Mouse (Mus musculus): Measurements from ENCODE around the gene Rab3d. TPM values are rescaled to one million over a fixed set of nuclear protein-coding genes. Genes with fewer than 3 reads are reported as not detected.

Rab3d gene
- polyA plus RNA-seq (2014; fragmentation: Nextera tagmentation; extraction: Ambion mirVana), result 7.8 and 9.0 TPM in 2 replicates

- Histone ChIP-seq H3K36me3 (ENCODE audit: control insufficient read depth, insufficient read depth, low read length) (0 out of 2 replicates have a peak, but pooled peaks cover 4% of the 10 kb centered on the region), H3K4me3 (ENCODE audit: control insufficient read depth in 1 of 2, insufficient read depth in 1 of 2, low read depth in 1 of 2, low read length in 2 of 2) (peak within 1 kb of the TSS; percentile 62 to 69), H3K9me3 (ENCODE audit: control insufficient read depth, low read length) (no peaks in the 10 kb centered on the region), H3K27me3 (ENCODE audit: control insufficient read depth, insufficient read depth, low read length) (no peaks in the 10 kb centered on the region), H3K4me1 (ENCODE audit: control insufficient read depth in 2 of 2, insufficient read depth in 2 of 2, low read length in 2 of 2) (peaks cover 0 to 5% of the 10 kb centered on the region in 2 experiments; a peak in 2 of 4 replicates), H3K4me2 (ENCODE audit: low read length) (peak within 1 kb of the TSS; percentile 99), H3K27ac (replicated peaks in 1 of 2; ENCODE audit: control insufficient read depth in 1 of 2, insufficient read depth in 1 of 2, low read depth in 2 of 2, low read length in 2 of 2) (peak within 1 kb of the TSS in 1 of 2 experiments; percentile 50; a peak in 2 of 4 replicates), H3K9ac (ENCODE audit: low read length) (peak within 1 kb of the TSS; percentile 75)
- ATAC-seq (ENCODE audit: insufficient number of reproducible peaks, insufficient read depth, low FRiP score, low read depth), result peak; percentile 92
- WGBS, result under 1% methylated on average over 33 of the region's 36 CpGs
Measured at GRCm38 (mm10) chr9:21918035-21918592, at the start of gene Rab3d. Gene Rab3d (minus strand): TSS chr9:21918192.

DNA sequence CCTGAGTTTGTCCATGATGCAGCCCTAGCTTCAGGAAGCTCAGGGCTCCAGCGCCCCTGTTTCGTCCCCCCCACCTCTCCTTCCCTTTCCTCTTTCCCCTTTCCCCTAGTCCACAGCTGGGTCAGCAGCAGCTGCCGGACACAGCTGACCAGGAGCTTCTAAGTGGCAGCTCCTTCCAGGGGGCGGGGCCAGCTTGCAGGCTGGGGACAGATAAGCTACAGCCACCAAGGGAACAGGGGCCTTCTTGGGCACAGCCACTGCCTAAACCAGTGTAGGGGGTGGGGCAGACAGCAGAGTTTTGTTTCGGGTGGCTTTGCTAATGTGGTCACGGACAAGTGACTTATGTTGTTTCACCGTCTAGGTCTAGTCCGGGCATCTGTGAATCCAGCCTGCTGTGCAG is 45.4 kb upstream of the Rab3d start, which contains the start of gene Epor:
Gene Epor, minus strand, starts transcription at position 90 of the 400 bp plus-strand sequence.
- Histone ChIP-seq H3K9me3 (ENCODE audit: control insufficient read depth, low read length) (no peaks in the 10 kb centered on the region), H3K27me3 (ENCODE audit: control insufficient read depth, insufficient read depth, low read length) (peaks cover 19% of the 10 kb centered on the region), H3K9ac (ENCODE audit: low read length) (peak within 1 kb of the TSS; percentile 67), H3K4me1 (ENCODE audit: control insufficient read depth in 2 of 2, insufficient read depth in 2 of 2, low read length in 2 of 2) (peaks cover 19 to 35% of the 10 kb centered on the region in 2 experiments), H3K27ac (replicated peaks in 1 of 2; ENCODE audit: control insufficient read depth in 1 of 2, insufficient read depth in 1 of 2, low read depth in 2 of 2, low read length in 2 of 2) (peak within 1 kb of the TSS in 1 of 2 experiments; percentile 37; a peak in 2 of 4 replicates), H3K4me2 (ENCODE audit: low read length) (peak within 1 kb of the TSS; percentile 77), H3K4me3 (ENCODE audit: control insufficient read depth in 1 of 2, insufficient read depth in 1 of 2, low read depth in 1 of 2, low read length in 2 of 2) (peak within 1 kb of the TSS; percentile 31 to 46), H3K36me3 (ENCODE audit: control insufficient read depth, insufficient read depth, low read length) (0 out of 2 replicates have a peak, but pooled peaks cover 1% of the 10 kb centered on the region)
- 4% methylated on average over 8 of the region's 8 CpGs for whole genome bisulfite sequencing
- peak; percentile 66 for ATAC-seq (ENCODE audit: insufficient number of reproducible peaks, insufficient read depth, low FRiP score, low read depth)

DNA sequence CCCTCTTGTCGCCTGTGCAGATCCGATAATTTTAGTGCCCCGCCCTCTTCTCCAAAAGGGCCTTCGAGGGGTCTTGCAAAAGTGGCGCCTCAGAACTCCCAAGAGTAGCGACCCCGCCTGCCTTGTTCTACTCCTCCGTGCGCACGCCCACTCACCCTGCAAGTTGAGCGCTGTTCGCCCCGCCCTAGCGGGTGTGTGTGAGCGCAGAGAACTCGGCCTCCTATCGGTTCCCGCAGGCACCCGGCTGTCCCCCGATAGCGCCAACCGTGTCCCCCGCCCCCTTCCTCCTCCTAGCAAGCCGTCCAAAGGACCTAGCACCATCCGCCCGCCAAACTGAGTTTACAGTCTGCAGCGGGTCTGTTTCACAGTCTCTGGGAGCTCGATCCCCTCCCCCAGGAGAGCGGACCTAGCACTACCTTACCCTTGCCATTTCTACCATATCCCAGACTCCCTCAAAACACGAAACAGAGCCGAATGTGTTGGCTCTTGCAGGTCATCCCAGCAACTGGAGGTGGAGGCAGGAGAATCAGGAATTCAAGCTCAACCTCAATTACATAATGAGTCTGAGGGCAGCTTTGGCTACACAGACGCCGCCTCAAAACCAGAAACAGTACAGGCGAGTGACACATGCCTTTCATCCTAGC is 44.5 kb upstream of the Rab3d start:
- peaks cover 20 to 36% of the 10 kb centered on the region in 2 experiments for H3K4me1 ChIP-seq (ENCODE audit: control insufficient read depth in 2 of 2, insufficient read depth in 2 of 2, low read length in 2 of 2)
- 2% methylated on average over 34 of the region's 34 CpGs for WGBS
- H3K4me3 ChIP-seq (ENCODE audit: control insufficient read depth in 1 of 2, insufficient read depth in 1 of 2, low read depth in 1 of 2, low read length in 2 of 2), result peak overlapping the region; percentile 31 to 46
- ATAC-seq (ENCODE audit: insufficient number of reproducible peaks, insufficient read depth, low FRiP score, low read depth), result peak; percentile 67; the same call in 1 of the 2 replicates
- H3K27me3 ChIP-seq (ENCODE audit: control insufficient read depth, insufficient read depth, low read length), result peaks cover 19% of the 10 kb centered on the region
- peak overlapping the region; percentile 67 for H3K9ac ChIP-seq (ENCODE audit: low read length)
- peak overlapping the region; percentile 77 for H3K4me2 ChIP-seq (ENCODE audit: low read length)
- peak overlapping the region in 1 of 2 experiments; percentile 37; a peak in 1 of 4 replicates for H3K27ac ChIP-seq (replicated peaks in 1 of 2; ENCODE audit: control insufficient read depth in 1 of 2, insufficient read depth in 1 of 2, low read depth in 2 of 2, low read length in 2 of 2)
- H3K36me3 ChIP-seq (ENCODE audit: control insufficient read depth, insufficient read depth, low read length), result 0 out of 2 replicates have a peak, but pooled peaks cover 4% of the 10 kb centered on the region
- H3K9me3 ChIP-seq (ENCODE audit: control insufficient read depth, low read length), result no peaks in the 10 kb centered on the region

DNA sequence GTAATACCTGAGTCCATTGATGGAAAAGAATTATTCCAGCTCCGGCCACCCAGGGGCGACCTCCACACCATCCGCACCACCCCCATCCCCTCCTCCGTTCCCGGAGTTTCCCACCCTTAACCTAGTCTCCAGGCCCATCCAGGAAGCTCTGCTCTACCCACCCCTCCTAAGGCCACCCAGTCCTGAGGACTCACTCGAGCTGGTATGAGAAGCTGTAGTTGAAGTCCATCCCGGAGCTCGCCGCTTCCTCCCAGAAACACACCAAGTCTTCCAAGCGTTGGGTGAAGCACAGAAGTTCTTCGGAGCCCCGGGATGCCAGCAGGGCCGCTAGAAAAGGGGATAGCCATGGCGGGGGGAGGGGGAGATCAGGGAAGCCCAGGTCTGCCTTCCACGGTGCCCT is 44.0 kb upstream of the Rab3d start:
- H3K4me3 ChIP-seq (ENCODE audit: control insufficient read depth in 1 of 2, insufficient read depth in 1 of 2, low read depth in 1 of 2, low read length in 2 of 2), result peak overlapping the region; percentile 31 to 46
- ATAC-seq (ENCODE audit: insufficient number of reproducible peaks, insufficient read depth, low FRiP score, low read depth), result no peak
- peaks cover 20 to 36% of the 10 kb centered on the region in 2 experiments for H3K4me1 ChIP-seq (ENCODE audit: control insufficient read depth in 2 of 2, insufficient read depth in 2 of 2, low read length in 2 of 2)
- no peak overlapping the region for H3K27ac ChIP-seq (replicated peaks in 1 of 2; ENCODE audit: control insufficient read depth in 1 of 2, insufficient read depth in 1 of 2, low read depth in 2 of 2, low read length in 2 of 2)
- peak overlapping the region; percentile 77 for H3K4me2 ChIP-seq (ENCODE audit: low read length)
- 2% methylated on average over 15 of the region's 15 CpGs for WGBS
- H3K36me3 ChIP-seq (ENCODE audit: control insufficient read depth, insufficient read depth, low read length), result 0 out of 2 replicates have a peak, but pooled peaks cover 9% of the 10 kb centered on the region
- no peaks in the 10 kb centered on the region for H3K9me3 ChIP-seq (ENCODE audit: control insufficient read depth, low read length)
- peak overlapping the region; percentile 67 for H3K9ac ChIP-seq (ENCODE audit: low read length)
- H3K27me3 ChIP-seq (ENCODE audit: control insufficient read depth, insufficient read depth, low read length), result peaks cover 19% of the 10 kb centered on the region

DNA sequence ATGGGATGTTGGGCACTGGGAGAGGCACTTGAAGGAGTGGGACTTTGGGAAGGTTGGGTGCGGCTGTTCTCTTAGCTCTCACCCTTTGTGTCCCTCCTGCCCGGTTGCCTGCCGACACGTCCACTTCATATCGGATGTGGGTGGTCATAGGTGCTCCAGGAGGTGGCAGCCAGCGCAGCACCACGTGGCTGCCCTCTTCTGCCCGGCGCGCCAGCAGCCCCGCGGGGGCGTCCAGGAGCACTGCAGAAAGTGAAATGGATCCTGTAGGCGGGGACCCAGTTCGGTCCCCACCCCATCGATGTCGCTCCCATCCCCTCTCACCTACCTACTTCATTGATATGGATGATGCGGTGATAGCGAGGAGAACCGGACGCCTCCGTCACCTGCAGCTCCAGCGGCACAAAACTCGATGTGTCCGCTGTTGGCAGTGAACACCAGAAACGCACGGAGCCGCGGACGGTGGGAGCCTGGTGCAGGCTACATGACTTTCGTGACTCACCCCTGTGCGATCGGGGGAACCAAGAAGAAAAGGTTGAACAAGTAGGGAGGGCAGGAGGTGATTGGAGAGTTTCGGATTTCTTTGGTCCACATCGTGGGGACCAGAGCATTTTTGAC is 43.5 kb upstream of the Rab3d start:
- H3K27ac ChIP-seq (replicated peaks in 1 of 2; ENCODE audit: control insufficient read depth in 1 of 2, insufficient read depth in 1 of 2, low read depth in 2 of 2, low read length in 2 of 2), result no peak overlapping the region
- WGBS, result 2% methylated on average over 35 of the region's 35 CpGs
- H3K9ac ChIP-seq (ENCODE audit: low read length), result peak overlapping the region; percentile 67; the same call in 1 of the 2 replicates
- no peak for ATAC-seq (ENCODE audit: insufficient number of reproducible peaks, insufficient read depth, low FRiP score, low read depth)
- no peaks in the 10 kb centered on the region for H3K9me3 ChIP-seq (ENCODE audit: control insufficient read depth, low read length)
- H3K4me2 ChIP-seq (ENCODE audit: low read length), result peak overlapping the region; percentile 77
- H3K36me3 ChIP-seq (ENCODE audit: control insufficient read depth, insufficient read depth, low read length), result 0 out of 2 replicates have a peak, but pooled peaks cover 9% of the 10 kb centered on the region
- H3K4me3 ChIP-seq (ENCODE audit: control insufficient read depth in 1 of 2, insufficient read depth in 1 of 2, low read depth in 1 of 2, low read length in 2 of 2), result peak overlapping the region; percentile 31 to 46
- peaks cover 20 to 39% of the 10 kb centered on the region in 2 experiments for H3K4me1 ChIP-seq (ENCODE audit: control insufficient read depth in 2 of 2, insufficient read depth in 2 of 2, low read length in 2 of 2)
- peaks cover 19% of the 10 kb centered on the region for H3K27me3 ChIP-seq (ENCODE audit: control insufficient read depth, insufficient read depth, low read length)

GRCm38 (mm10) chr9:21960558-21961208 is 42.7 kb upstream of the Rab3d start:
- 0 out of 2 replicates have a peak, but pooled peaks cover 9% of the 10 kb centered on the region for H3K36me3 ChIP-seq (ENCODE audit: control insufficient read depth, insufficient read depth, low read length)
- H3K9ac ChIP-seq (ENCODE audit: low read length), result no peak overlapping the region
- 13% methylated on average over 26 of the region's 26 CpGs for WGBS
- H3K27me3 ChIP-seq (ENCODE audit: control insufficient read depth, insufficient read depth, low read length), result peaks cover 19% of the 10 kb centered on the region
- no peaks in the 10 kb centered on the region for H3K9me3 ChIP-seq (ENCODE audit: control insufficient read depth, low read length)
- no peak overlapping the region; a peak in 1 of 4 replicates for H3K4me3 ChIP-seq (ENCODE audit: control insufficient read depth in 1 of 2, insufficient read depth in 1 of 2, low read depth in 1 of 2, low read length in 2 of 2)
- no peak for ATAC-seq (ENCODE audit: insufficient number of reproducible peaks, insufficient read depth, low FRiP score, low read depth)
- H3K4me2 ChIP-seq (ENCODE audit: low read length), result peak overlapping the region; percentile 77
- no peak overlapping the region for H3K27ac ChIP-seq (replicated peaks in 1 of 2; ENCODE audit: control insufficient read depth in 1 of 2, insufficient read depth in 1 of 2, low read depth in 2 of 2, low read length in 2 of 2)
- H3K4me1 ChIP-seq (ENCODE audit: control insufficient read depth in 2 of 2, insufficient read depth in 2 of 2, low read length in 2 of 2), result peaks cover 20 to 42% of the 10 kb centered on the region in 2 experiments

GRCm38 (mm10) chr9:21960135-21960534 is 42.1 kb upstream of the Rab3d start:
- Histone ChIP-seq H3K4me2 (ENCODE audit: low read length) (peak overlapping the region; percentile 77; the same call in 1 of the 2 replicates), H3K4me1 (ENCODE audit: control insufficient read depth in 2 of 2, insufficient read depth in 2 of 2, low read length in 2 of 2) (peaks cover 20 to 42% of the 10 kb centered on the region in 2 experiments), H3K27me3 (ENCODE audit: control insufficient read depth, insufficient read depth, low read length) (peaks cover 19% of the 10 kb centered on the region), H3K4me3 (ENCODE audit: control insufficient read depth in 1 of 2, insufficient read depth in 1 of 2, low read depth in 1 of 2, low read length in 2 of 2) (no peak overlapping the region), H3K36me3 (ENCODE audit: control insufficient read depth, insufficient read depth, low read length) (0 out of 2 replicates have a peak, but pooled peaks cover 9% of the 10 kb centered on the region), H3K9ac (ENCODE audit: low read length) (no peak overlapping the region), H3K9me3 (ENCODE audit: control insufficient read depth, low read length) (no peaks in the 10 kb centered on the region), H3K27ac (replicated peaks in 1 of 2; ENCODE audit: control insufficient read depth in 1 of 2, insufficient read depth in 1 of 2, low read depth in 2 of 2, low read length in 2 of 2) (no peak overlapping the region)
- 55% methylated on average over 9 of the region's 9 CpGs for WGBS
- ATAC-seq (ENCODE audit: insufficient number of reproducible peaks, insufficient read depth, low FRiP score, low read depth), result no peak
